Mouse (Mus musculus) embryonic facial prominence, embryonic 14.5 days (tissue): Measurements from ENCODE around the gene Gucy1b1. TPM values are rescaled to one million over a fixed set of nuclear protein-coding genes. Genes with fewer than 3 reads are reported as not detected.
A peak's percentile ranks its signal among the peaks of the same experiment; 100 is the strongest.

Experiments used
- ATAC-seq: fragments of 200-750 bp; cut with Nextera tagmentation; 2 replicates; pipeline ENCODE4 v1.8.0; 2017; ENCODE audit warnings: low read depth, moderate number of reproducible peaks, moderate TSS enrichment
- DNase-seq: peaks from one replicate; pipeline ENCODE4 v3.0.0-alpha.2; 2015; ENCODE audit warnings: low spot score
- H3K27ac ChIP-seq: fragments of 300-500 bp; sonication (generic); replicated peaks from 2 replicates; pipeline ENCODE4 v1.5.1; 2014; ENCODE audit warnings: low read depth, mild to moderate bottlenecking, low read length, moderate library complexity
- H3K27me3 ChIP-seq: fragments of 300-500 bp; sonication (generic); replicated peaks from 2 replicates; pipeline ENCODE4 v1.6.1; 2014; ENCODE audit warnings: low read length; ENCODE audit not compliant: control insufficient read depth, insufficient read depth
- H3K36me3 ChIP-seq: fragments of 300-500 bp; sonication (generic); 2 replicates; pipeline ENCODE4 v1.6.1; 2014; ENCODE audit warnings: low read length, mixed read lengths; ENCODE audit not compliant: control insufficient read depth, insufficient read depth
- H3K4me1 ChIP-seq: fragments of 300-500 bp; sonication (generic); 2 replicates; pipeline ENCODE4 v1.6.1; 2014; ENCODE audit warnings: antibody characterized with exemption, low read length; ENCODE audit not compliant: control insufficient read depth, insufficient read depth
- H3K4me2 ChIP-seq: fragments of 300-500 bp; sonication (generic); 2 replicates; pipeline ENCODE4 v1.6.1; 2014; ENCODE audit warnings: low read depth, mild to moderate bottlenecking, low read length, moderate library complexity, mixed read lengths
- H3K4me3 ChIP-seq: fragments of 300-500 bp; sonication (generic); 2 replicates; pipeline ENCODE4 v1.5.1; 2014; ENCODE audit warnings: low read depth, mild to moderate bottlenecking, low read length
- H3K9ac ChIP-seq: fragments of 300-500 bp; sonication (generic); 2 replicates; pipeline ENCODE4 v1.6.1; 2014; ENCODE audit warnings: low read depth, mild to moderate bottlenecking, low read length, moderate library complexity, mixed read lengths
- H3K9me3 ChIP-seq: fragments of 300-500 bp; sonication (generic); 2 replicates; pipeline ENCODE4 v1.6.1; 2016; ENCODE audit warnings: low read length; ENCODE audit not compliant: control insufficient read depth
- WGBS: fragments of 180-500 bp; shearing (Covaris S2); extraction: QIAGEN DNeasy Blood & Tissue Kit; methylation state at CpG from one replicate; pipeline ENCODE4 v1.1.7; 2014; 5-methylcytosine and 5-hydroxymethylcytosine counted together
- polyA plus RNA-seq: library from polyadenylated mRNA; unstranded; fragments of >200 nt; fragmentation: Nextera tagmentation; extraction: Ambion mirVana; gene quantifications from 2 replicates; pipeline ENCODE4 v1.2.1, GENCODE M21; 2014

Gucy1b1 gene
- 16.3 and 16.7 TPM in 2 replicates for polyA plus RNA-seq

DNA sequence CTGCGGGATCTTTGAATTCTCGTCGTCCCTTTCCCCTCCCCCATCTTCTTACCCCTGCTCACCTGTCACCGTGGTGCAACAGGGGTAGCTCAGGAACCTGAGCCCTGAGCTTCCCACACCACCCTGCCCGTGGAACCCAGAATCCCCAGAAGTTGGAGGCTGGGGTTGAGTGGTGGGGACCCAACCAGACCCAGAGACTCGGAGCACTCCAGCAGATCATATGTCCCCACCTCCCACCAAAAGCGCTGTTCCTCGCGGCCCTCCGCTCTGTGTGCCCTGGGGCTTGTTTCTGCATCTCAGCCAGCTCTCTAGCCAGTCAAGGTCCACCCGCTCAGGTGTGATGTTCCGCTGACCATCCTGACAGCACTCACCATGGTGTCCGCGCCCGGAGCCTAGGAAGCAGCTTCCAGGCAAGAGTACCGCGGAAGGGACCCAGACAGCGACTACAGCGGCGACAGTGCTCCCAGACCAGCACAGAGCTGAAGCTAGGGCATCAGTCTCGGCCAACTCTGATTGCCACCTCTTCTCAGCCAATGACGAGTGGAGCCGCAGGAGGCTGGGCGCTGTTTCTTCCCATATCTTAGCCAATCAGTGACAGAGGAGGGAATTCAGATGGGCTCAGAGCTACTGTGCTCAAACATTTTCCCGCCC is at the start of gene Gucy1b1:
Gene Gucy1b1 (minus strand): TSS at position 489 of the 651 bp plus-strand sequence.
- DNase-seq (peak; percentile 93), ATAC-seq (peak; percentile 99)
- Histone ChIP-seq H3K4me3 (peak within 1 kb of the TSS; percentile 52), H3K4me1 (0 out of 2 replicates have a peak, but pooled peaks cover 5% of the 10 kb centered on the region), H3K36me3 (no peaks in the 10 kb centered on the region), H3K27me3 (0 out of 2 replicates have a peak, but pooled peaks cover 5% of the 10 kb centered on the region), H3K9ac (peak within 1 kb of the TSS; percentile 58), H3K4me2 (peak within 1 kb of the TSS; percentile 97), H3K27ac (no peak within 1 kb of the TSS), H3K9me3 (no peaks in the 10 kb centered on the region)
- WGBS, result under 1% methylated on average over 23 of the region's 25 CpGs

DNA sequence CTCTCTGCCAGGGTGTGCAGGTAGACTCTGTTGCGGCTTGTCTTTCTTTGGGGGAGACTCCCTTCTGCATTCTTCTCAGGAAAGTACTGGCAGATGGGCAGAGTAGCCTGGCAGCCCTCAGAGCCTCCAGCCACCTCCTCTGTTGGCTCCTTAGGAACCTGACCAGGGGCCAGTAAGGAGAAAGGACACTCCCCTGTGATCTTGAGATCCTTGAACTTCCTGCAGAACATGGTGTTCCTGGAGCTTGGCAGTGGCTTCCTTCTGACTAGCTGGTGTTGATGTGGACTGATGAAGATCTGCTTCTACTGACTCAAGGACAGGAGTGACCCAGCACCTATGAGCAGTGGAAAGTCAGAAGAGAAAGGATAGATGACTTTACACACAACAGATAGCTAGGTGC is 44.4 kb upstream of the Gucy1b1 start:
- no peak for DNase-seq
- ATAC-seq, result no peak
- Histone ChIP-seq H3K9ac (no peak overlapping the region), H3K4me3 (no peak overlapping the region), H3K27ac (no peak overlapping the region), H3K4me2 (no peak overlapping the region), H3K4me1 (no peaks in the 10 kb centered on the region), H3K9me3 (no peaks in the 10 kb centered on the region), H3K27me3 (no peaks in the 10 kb centered on the region), H3K36me3 (no peaks in the 10 kb centered on the region)
- WGBS, result 81% methylated on average over 1 of the region's 1 CpGs

DNA sequence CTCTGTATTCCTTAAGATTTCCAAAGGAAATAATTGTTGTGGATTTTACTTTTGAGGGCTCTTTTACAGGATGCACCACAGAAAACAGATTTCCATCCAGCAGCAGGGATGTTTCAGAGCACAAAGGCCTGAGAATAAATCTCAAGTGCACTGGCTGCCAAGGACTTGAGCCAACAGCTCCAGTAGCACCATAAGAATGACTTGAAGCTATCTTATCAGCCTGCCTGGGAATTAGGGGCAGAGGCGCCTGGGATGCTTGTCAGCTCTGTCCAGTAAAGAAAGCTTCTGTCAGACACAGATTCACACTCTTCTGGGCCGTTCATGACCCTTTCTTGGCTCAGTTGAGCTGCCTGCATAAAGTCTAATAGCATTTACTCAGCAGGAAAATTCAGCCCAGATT is 38.0 kb upstream of the Gucy1b1 start:
- Histone ChIP-seq H3K27ac (no peak overlapping the region), H3K36me3 (no peaks in the 10 kb centered on the region), H3K4me1 (no peaks in the 10 kb centered on the region), H3K4me3 (no peak overlapping the region), H3K27me3 (no peaks in the 10 kb centered on the region), H3K9ac (no peak overlapping the region), H3K9me3 (no peaks in the 10 kb centered on the region), H3K4me2 (no peak overlapping the region)
- 64% methylated on average over 2 of the region's 2 CpGs for WGBS
- DNase-seq (no peak), ATAC-seq (no peak)

DNA sequence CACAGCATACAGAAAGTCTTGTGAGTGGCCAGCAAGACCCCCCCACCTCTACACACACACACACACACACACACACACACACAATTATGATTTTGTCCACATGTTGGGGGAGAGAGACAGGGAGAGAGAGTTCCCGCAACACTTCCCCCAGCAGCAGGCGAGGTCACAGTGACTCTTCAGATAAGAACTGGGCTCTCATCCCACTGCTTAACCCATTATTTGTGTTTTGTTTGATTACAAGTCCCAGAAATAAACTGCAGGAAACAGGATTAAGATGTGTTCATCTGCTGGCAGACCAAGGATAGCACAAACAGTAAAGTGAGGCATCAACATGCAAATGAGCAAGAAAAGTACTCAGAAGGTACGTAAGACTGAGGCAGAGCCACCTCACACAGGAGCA is 37.5 kb upstream of the Gucy1b1 start:
- Histone ChIP-seq H3K9ac (no peak overlapping the region), H3K4me2 (no peak overlapping the region), H3K27me3 (no peaks in the 10 kb centered on the region), H3K4me3 (no peak overlapping the region), H3K36me3 (no peaks in the 10 kb centered on the region), H3K27ac (no peak overlapping the region; the same call in 1 of the 2 replicates), H3K4me1 (no peaks in the 10 kb centered on the region), H3K9me3 (no peaks in the 10 kb centered on the region)
- no peak for ATAC-seq
- DNase-seq, result no peak
- WGBS, result 70% methylated on average over 3 of the region's 3 CpGs

DNA sequence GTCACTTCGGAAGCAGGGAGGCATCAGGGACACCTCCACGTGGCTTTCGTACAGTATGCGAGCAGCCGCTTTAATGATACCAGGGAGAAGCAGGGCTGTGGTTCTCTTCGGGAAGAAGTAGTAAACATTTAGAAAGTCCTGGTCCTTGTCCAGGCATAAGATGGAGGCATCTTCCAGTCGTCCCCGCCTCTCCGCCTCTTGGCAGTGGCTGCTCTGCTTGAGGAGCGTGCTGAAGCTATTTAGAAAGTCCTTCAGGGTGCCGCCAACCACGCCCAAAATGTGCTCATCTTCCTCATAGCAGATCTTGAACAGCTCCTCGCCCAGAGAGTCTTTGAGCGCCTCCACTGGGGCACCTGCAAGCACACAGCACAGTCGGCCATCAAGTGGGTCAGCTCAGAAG is 34.5 kb upstream of the Gucy1b1 start:
- no peak overlapping the region for H3K4me2 ChIP-seq
- no peak overlapping the region for H3K9ac ChIP-seq
- H3K36me3 ChIP-seq, result no peaks in the 10 kb centered on the region
- no peak overlapping the region for H3K27ac ChIP-seq
- H3K27me3 ChIP-seq, result no peaks in the 10 kb centered on the region
- ATAC-seq (no peak), DNase-seq (no peak)
- H3K9me3 ChIP-seq, result no peaks in the 10 kb centered on the region
- no peaks in the 10 kb centered on the region for H3K4me1 ChIP-seq
- no peak overlapping the region for H3K4me3 ChIP-seq
- WGBS, result 91% methylated on average over 14 of the region's 15 CpGs

DNA sequence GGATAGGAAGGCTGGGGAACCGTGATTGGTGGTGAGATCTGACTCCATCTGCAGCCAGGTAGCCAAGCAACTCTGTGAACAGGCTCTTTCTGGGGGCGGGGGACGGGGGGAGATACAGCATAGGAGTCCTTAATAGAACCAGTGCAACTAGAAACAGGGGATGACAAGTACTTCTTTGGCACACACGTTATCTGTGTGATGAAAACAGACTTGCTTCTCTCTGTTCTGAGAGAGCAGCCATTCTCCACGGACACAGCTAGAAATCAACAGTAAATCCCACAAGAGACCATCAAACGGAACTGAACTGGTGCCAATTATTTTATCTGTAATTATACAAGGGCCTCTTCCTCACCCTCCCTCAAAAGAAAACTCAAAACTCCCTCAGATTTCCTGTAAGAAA is 29.7 kb upstream of the Gucy1b1 start:
- Histone ChIP-seq H3K36me3 (no peaks in the 10 kb centered on the region), H3K4me3 (no peak overlapping the region), H3K27ac (no peak overlapping the region), H3K27me3 (no peaks in the 10 kb centered on the region), H3K9ac (no peak overlapping the region), H3K4me2 (no peak overlapping the region), H3K4me1 (no peaks in the 10 kb centered on the region), H3K9me3 (no peaks in the 10 kb centered on the region)
- no peak for ATAC-seq
- no peak for DNase-seq
- 57% methylated on average over 6 of the region's 6 CpGs for WGBS

- Histone ChIP-seq H3K36me3 (no peaks in the 10 kb centered on the region), H3K4me3 (no peak overlapping the region), H3K4me2 (no peak overlapping the region), H3K9ac (no peak overlapping the region), H3K9me3 (no peaks in the 10 kb centered on the region), H3K27me3 (no peaks in the 10 kb centered on the region), H3K27ac (no peak overlapping the region), H3K4me1 (no peaks in the 10 kb centered on the region)
- DNase-seq, result no peak
- WGBS, result 79% methylated on average over 6 of the region's 6 CpGs
- no peak for ATAC-seq
Observed at GRCm38 (mm10) chr3:82099127-82099526, 24.6 kb upstream of the Gucy1b1 start.

DNA sequence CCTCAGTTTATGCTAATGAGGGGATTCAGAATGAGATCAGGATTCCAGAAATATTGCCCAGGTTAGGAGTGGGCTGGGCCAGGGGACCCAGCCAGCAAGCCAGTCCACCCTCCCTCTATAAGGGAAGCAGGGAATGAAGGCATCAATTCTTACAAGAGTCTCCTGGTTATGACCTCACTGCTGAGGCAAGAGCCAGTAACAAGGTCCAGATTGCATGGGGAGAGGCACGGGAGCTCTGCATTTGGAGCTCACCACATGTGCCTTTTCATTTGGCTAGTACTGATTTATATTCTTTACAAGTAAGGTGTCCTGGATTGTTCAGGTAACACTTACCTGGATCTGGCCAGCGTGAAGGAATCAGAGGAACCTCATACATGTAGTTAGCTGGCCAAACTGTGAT is 22.3 kb upstream of the Gucy1b1 start:
- Histone ChIP-seq H3K36me3 (no peaks in the 10 kb centered on the region), H3K9ac (no peak overlapping the region), H3K4me1 (no peaks in the 10 kb centered on the region), H3K4me2 (no peak overlapping the region), H3K27me3 (no peaks in the 10 kb centered on the region), H3K9me3 (no peaks in the 10 kb centered on the region), H3K4me3 (no peak overlapping the region), H3K27ac (no peak overlapping the region)
- WGBS, result 62% methylated on average over 2 of the region's 2 CpGs
- DNase-seq (no peak), ATAC-seq (no peak)

GRCm38 (mm10) chr3:82073741-82074181 is 728 bp downstream of the Gucy1b1 start:
- Histone ChIP-seq H3K4me2 (peak overlapping the region; percentile 97), H3K27ac (no peak overlapping the region), H3K4me1 (0 out of 2 replicates have a peak, but pooled peaks cover 5% of the 10 kb centered on the region), H3K9ac (peak overlapping the region; percentile 58), H3K27me3 (0 out of 2 replicates have a peak, but pooled peaks cover 5% of the 10 kb centered on the region), H3K4me3 (peak overlapping the region; percentile 52), H3K36me3 (no peaks in the 10 kb centered on the region), H3K9me3 (no peaks in the 10 kb centered on the region)
- 1% methylated on average over 30 of the region's 34 CpGs for WGBS
- peak; percentile 47 for ATAC-seq
- DNase-seq, result peak; percentile 59
